Mouse (Mus musculus): ENCODE measurements at regions not wholly inside any gene's neighbourhood (a gene's known extent, or its start where the extent isn't known, plus 50 kb on each side); places are given as distances from the start of the nearest gene placed in this dataset.
A peak's percentile ranks its signal among the peaks of the same experiment; 100 is the strongest.

DNA sequence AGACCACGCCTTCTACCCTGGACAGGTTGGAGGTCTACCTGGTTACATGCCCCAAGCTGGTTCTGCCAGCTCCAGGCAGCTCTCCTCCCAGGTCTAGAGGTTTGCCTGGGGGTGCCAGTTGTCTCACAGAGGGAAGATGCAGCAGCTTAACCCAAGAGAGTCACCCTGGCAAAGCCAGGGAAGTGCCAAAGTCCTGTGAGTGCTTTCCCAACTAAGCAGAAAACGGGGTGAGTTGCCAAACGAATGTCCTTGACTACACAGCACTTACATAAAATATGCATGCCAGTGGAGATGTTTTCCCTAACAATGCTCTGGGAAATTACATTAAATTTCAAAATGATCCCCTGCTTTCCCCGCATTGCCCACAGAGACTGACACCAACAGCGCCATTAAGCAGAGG, 441.9 kb upstream of the Mgmt start:
- no peak for DNase-seq

DNA sequence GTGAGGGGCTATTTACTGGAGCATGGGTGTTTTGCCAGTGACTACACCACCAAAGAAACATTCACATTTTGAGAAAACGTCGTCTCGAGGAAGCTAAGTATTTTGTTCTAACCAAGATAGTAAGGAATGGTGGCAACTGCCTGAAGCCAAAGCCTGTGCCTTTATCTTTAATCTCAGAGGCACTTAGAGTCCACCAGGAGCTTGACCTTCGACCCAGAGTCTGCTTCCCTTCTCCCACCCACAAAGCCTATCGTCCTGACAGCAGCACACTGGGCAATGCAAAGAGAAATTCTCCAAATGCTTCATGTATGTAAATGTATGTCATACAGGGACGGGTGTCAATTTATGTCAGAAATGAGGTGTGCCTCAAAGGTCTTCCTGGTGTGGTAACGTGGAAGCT, 437.2 kb upstream of the Mgmt start:
- no peak for DNase-seq

DNA sequence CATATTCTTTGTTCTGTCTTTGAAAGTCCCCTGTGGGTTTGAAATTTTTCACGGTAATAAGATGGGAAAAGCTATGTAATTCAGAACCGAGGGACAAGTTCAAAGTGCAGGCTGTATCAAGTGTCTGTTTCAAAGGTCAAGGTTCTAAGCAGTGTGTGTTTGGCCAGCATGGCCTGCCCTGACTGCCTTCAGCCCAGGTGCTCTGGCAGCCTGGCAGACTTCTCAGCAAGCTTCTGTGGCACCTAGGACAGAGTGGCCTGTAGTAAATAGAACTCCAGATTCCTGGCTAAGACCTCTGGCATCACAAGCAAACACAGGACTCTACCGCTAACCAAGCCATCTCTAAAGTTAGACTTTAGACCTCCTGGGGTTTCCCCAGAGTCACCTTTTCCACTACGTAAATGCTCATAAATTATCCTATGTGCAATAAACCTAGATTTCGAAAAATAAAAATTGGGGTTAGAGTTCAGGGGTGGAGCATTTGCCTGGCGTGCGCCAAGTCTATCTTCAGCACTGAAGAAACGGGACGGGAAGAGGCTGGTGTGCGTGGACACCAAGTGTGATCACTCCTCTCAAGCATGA, 436.5 kb upstream of the Mgmt start:
- no peak for DNase-seq

DNA sequence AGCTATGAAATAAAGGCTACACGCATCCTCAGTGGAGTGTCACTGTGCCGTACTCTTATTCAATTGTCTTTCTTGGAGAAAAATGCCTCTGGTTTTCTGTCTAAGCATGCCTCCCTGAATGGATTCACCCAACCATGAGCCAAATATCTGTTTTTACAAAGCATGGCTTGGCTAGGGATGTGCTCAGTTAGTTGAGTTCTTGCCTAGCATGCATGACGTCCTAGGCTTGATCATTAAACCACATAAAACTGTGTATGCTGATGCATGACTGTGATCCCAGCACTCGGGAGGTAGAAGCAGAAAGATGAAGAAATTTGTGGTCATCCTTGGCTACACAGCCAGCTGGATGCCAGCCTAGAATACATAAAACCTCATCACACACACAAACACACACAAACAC, 417.3 kb upstream of the Mgmt start:
- DNase-seq = no peak

DNA sequence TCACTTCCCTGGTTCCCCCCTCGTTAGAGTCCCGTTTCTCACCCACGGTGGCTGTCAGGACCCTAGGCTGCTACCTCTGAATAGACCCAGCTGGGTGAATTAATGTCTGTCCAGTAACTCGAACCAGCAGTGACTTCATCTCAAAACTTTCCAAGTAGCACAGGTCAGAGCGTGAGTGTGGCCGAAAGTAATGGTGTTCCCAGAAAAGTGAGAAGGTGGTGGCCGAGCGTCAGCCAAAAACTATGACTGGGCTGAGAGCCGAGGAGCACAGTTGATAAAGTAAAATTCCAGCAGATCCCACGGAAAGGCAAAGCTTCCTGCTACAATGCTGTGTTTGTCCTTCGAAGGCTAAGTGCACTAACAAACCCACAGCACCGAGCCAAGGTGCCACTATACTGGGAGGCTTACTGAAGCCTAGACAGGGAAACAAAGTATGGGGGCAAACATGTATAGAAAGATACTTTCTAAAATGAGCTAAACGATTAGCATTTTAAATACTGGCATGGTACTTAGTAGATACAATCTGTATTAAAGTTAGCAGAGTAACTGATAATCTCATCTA, 413.7 kb upstream of the Mgmt start:
- peak in 1 of 2 experiments; percentile 34 for DNase-seq

DNA sequence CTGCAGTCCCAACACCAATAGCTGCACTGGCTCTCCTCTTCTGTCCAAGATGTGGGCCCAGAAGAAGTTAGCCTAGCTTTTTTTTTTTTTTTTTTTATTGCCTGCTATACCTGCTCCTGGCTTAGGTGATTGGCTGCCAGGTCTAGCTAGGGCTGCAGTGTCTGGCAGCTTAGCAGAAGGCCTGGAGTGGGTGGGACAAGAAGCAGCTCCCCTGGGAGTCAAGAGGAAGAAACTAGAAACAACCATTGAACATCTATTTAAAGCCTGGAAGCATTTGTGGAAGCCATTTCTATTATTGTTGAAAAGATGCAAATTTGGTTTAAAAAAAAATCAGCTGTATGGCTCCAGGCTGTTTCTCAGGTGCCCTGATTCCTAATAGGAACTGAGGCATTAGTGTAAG, 411.2 kb upstream of the Mgmt start:
- no peak for DNase-seq

DNA sequence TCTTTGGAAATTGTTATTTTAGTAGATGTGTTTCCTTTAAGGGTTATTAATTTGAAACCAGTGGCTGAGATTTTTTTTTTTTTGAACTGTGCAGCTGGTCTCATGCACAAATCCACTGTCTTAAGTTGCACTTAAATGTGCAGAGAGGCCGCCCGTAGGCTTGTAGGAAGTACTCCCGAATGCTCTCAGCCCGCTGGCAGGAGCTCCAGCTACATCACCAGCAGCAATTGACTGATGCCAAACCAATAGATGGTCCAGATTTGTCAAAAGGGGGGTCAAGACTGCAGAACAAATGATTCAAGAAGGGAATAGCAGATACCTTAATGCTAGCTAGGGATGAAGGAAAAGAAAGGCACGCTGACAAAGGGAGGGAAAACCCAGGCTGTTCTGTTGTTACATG, 406.9 kb upstream of the Mgmt start:
- no peak for DNase-seq

DNA sequence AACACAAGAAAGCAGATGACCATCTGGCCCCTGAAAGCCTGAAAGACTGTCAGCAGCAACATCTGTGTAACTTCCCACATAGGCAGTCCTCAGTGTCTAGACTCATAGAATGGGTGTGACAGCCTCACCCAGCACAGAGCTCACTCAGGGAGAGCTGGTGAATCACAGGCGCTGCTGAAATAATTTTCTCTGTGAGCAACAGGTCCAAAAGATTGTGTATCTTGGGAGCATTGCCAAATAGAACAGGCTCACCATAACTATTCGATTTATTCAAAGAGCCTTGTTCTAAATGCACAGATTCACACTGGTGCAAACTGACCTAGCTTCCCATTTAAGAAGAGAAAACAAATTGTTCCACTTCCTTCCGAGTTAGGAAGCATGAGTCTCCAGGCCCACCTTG, 399.6 kb upstream of the Mgmt start:
- no peak for DNase-seq

DNA sequence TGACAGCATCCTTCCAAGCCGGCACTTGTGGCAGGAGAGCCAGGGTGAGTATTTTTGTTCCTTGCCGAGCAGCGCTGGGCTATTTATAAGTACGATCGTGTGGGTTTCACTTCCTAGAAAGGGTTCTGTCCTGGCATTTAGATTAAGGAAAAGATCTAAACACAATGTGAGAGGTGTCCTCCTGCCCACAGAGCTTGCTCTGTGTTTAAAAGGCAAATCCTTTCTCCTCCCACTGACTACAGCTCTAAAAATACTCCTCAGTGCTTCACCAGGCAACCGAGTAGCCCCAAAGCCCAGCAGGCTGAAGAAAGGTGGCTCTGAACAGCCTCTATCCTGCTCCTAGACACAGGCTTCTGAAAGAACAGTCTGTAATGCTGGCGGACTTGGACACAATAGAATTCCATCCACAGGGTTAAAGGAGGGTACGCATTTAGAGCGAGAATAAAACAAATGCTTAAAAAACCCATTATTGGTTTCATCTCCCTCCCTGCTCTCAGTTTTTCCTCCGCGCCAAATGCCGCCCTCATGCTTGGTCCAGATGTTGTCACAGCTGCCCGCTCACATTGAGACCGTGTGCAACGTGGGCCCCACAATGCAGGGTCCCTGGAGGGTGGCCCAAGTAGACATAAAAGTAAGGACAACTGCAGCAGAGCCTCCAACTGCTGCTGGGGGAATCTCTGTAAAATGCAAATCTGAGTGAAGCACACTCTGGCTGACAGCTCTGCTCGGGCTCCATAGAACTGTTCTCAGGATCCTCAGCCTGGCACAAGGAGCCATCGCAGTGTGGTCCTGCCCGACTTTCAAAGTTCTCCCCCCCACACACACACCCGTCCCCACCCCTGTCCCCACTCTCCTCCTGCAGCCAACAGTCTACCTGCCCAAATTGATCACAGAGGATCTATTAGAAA, 397.8 kb upstream of the Mgmt start:
- DNase-seq = no peak

DNA sequence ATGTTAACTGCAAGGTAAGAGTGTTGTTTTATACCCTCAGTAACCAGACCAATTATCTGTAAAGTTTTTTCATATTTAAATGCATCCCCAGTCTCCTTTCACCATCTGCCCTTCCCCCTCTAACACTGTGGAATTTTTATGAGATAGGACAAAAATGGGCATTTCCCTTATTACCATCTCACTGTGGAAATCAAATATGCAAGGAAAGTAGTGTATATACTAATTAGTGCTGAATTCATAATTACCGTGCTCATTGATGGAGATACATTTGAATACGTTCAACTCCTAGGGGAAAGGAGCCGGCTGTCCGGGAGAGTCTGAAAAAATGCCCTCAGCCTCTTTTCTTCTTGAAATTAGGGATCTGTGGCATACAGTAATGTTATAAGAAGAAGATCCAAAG, 394.4 kb upstream of the Mgmt start:
- DNase-seq = no peak

DNA sequence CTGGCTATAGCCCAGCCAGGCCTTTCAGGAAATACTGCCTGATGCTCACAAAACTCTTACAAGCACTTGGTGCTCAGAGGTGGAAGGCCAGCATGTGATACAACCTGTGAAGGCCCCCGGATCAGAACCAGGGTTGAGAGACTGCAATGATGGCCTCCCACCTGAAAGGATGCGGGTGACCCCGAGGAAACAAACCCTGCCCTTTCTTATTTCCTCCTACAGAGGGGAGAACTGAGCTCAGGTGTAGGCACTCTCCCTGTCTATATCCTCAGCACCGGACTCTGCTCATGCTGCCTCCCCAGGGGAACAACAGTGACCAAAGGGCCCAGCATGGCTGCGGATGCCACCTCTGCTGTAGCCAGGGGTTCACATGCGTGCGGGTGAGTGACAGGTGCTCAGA, 393.3 kb upstream of the Mgmt start:
- DNase-seq = no peak

DNA sequence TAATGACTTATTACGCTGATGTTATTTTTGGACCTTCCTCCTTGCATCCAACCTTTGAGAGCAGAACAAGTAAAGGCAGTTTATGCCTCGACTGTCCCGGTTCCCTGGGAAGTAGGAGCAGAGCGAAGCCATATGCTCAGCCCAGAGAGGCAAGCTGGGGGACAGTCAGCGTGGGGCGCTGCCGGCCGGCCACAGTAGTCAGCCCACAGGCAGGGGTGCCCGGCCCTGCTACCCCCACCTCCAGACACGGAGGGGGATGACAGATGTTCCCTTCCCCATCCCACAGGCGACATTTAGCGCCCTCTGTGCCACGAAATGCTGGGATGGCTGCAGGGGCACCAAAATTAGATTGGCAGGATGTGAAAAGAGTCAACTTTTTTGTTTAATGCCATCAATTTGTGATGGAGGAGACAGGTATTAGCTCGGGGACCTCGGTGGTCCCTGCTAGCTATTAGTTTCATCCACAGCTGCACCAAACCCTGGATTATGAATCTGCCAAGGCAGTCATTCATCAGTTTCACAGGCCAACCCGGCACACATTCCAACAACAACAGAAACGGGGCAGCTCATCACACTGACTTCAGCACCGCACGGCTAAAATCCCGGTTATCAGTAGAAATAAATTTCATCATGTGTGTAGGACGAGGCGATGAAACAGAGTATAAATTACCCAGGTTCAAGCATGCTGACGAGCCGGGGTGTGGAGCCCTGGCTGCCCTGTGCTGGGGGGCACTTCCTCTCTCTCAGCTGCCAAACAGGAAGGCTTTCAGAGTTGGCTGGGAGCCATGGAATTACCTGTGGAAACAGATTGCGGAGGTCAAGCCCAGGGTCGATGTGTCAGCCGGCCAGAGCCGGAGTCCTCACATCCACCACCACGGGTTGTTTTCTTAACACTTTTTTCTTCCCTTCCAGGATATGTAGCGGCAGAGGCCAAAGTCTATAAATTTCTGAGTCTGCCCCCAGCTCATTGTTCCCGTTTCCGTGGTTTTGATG, 392.3 kb upstream of the Mgmt start:
- DNase-seq = peak; percentile 72 to 80

DNA sequence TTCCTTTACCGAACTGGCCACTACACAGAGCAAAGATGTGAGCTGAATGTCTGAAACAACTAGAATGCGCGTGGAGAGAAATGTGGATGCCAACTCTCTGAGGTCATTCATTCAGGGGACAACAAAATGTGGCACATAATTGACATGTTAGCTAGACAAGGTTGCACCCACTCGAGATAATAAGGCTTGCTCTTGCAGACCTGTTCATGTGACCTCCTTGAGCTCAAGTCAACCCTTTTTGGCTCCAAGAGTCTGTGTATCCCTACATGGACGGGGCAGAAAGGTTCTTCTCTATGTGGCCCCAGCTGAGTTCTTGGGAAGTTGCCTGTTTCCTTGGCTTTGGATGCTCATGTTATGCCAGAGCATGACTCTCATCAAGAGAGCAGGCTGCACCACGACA, 383.0 kb upstream of the Mgmt start:
- no peak for DNase-seq

DNA sequence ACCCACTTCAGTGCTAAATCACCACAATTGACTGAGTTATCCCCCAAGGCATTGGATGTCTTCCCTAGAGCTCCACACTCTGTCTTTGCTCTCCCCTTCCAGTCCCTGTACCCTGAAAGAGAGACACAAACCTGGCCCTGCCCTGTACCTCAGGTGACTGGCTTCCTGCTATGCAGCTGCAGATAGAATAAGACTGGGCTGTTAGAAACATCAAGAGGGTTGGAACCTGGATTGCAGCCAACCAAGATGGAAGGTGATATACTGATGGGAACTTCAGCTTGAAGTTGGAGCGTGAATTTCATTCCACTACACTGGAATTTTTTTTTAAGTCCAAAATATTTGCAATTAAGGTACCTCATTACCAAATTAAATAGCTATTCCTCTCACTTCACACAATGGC, 379.0 kb upstream of the Mgmt start:
- DNase-seq = no peak

DNA sequence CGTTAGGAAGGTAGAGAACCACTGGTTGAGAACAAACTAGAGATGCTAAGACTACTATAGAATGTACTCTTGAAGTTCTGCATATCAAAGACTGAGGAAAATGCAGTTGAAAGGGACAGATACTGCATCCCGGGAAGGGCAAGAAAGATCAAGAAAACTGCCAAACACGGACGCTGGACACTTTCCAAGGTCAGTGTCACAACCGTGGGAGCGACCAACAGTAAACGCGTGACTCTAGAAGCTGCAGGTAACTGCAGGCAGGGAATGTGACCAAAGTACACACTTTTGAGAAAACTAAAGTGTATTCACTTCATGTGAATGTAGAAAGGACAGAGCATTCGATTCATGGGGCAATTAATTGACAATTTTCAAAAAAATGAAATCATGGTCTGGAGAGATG, 368.6 kb upstream of the Mgmt start:
- DNase-seq = no peak

DNA sequence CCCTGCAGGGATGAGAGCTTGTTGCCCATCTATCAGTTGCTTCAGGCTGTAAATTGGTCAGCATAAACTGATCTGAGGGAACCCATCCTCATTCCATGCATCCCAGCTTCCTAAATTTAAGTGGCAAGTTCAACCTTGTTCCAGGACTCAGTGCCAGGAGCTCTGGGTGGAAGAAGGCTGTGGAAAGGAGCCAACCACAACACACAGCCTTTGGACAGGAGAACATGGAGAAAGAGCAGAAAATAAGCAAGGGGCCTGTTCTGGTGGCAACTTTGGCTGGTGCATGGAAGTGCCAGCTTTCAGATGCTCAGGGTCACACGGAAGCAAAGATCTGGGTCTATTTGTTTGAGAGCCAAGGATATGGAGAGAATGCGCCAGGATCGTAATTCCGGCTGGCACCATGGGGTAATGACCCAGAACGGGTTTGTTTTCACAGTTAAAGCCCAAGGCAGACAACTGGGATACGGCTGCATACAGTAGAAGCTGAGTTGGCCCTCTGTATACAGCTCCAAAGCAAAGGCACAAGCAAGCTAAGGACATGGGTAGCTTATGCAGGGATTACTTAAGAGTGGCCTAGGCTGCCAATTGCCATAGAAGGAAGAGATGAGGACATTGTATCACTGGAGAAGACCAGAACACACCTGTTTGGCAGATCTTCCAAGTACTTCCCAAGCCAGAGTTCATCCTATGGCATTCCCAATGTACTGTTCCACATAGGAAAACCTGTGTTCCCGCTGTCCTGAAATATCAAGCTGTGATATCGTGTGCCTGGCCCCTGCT, 364.2 kb upstream of the Mgmt start:
- peak in 1 of 2 experiments; percentile 8 for DNase-seq

DNA sequence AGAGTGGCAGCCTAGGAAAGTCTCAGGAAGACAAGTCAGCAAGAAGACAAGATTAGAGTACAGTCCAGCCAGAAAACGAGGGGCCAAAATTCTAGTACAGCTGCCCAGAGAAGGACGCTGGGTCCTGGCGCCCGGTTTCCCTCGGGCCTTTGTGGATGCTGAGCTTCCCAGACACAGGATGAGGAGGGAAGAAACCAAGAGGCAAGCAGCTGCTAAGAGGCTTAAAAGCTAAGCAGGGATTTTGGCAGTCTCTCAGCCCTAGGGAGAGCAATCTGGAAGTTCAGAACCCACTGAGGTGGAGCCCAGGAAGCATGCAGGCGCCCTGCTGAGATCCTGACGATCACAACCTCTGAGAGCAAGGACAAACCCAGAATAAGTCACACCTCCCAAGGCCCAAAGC, 363.1 kb upstream of the Mgmt start:
- no peak for DNase-seq

DNA sequence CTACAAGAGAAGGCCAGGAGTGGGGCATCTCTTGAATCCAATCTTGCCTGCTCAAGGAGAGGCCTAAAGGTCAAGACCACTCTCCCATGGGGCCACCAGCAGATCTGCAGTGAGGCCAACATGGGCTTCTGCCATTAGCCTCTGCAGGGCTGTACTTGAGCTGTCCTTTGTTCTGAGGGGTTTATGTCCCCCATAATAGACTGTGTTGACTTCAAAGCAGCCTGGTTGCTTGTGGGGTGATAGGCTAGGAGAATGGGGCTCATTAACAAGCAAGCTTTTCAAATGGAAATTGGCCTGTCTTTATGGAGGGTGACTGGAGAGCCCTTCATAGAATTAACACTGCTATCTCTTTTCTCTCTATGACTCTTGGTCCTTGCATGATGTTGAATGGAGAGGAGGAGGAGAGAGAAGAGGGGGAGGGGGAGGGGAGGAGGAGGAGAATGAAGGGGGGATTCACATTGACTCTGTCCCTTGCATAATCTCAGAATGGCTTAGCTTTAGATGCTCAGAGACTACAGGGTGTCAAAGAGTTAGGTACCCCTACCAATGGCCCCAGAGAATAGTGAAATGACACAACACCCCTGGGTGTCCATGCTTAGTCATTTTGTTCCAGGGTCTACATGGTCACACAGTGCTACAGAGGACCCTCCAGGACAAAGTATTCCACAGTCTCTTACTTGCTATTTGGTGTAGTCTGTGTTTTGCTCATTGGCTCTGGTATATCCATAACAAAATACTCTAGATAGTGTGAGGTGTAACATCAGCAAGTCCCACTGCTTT, 352.3 kb upstream of the Mgmt start:
- DNase-seq = no peak

DNA sequence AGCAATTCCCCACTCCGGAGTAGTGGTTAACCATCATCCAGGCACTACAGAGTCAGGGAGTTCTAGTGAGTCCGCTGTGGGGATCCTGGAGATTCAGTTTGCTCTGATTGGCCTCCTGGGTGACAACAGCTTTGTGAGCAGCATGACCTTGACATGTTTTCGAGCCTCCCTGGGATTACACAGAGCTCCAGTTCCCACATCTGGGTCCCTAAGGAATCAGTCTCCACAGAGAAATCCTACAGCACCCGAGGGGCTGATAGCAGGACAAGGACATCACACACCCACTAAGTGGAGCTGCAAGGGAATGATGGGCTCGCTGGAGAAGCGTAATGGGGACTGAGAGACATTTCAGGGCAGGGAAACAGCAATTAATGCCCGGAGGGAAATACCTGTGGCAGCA, 351.5 kb upstream of the Mgmt start:
- DNase-seq = no peak

DNA sequence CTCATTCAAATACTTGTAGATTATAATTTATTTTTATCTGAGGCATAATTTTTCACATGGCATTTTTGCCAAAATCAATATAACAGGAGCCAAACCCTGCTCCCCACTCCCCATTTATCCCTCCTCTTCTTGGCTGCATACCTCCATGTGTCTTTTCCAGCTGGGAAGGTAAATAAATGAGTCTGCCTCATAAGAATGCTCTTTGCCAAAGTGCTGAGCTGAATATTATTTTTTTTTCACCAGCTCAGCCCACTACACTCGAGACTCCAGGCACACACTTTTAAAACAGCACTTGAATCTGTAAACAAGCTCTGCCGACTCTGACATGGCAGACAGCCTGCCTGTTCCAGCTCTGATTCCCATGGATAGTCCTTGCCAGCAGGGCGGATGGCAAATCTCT, 346.6 kb upstream of the Mgmt start:
- no peak for DNase-seq

DNA sequence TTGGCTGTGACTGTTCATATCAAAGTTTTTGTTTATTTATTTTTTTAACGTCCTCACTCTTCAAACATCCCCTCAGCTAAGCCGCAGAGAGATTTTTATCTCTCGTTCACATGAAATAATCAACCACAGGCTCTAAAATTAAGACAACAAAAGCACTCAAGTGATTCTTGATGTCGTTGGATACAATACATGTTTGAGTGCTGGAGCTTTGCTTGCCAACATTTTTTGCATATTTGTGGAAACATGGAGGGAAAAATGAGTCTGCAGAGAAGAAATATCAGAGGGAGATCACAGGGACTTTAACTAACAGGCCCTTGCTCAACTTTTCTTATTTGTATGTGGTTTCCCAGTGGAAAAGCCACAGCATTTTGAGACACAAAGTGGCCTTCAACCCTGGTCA, 338.0 kb upstream of the Mgmt start:
- no peak for DNase-seq
